Mouse (Mus musculus) heart, postnatal 10 days (tissue): Measurements from ENCODE around the gene Ndrg3. TPM values are rescaled to one million over a fixed set of nuclear protein-coding genes. Genes with fewer than 3 reads are reported as not detected.
A peak's percentile ranks its signal among the peaks of the same experiment; 100 is the strongest.
"Not testable (repeated sequence)": the region's sequence is repeated elsewhere in the genome, so short reads cannot be mapped to it uniquely, and the experiment has no call there.

ENCODE experiments used
- DNase-seq, 2 experiments: peaks; one replicate each; pipeline ENCODE4 v3.0.0; 2021
- intact Hi-C: fragments of 180-260 bp; cut with DNase I; formaldehyde crosslinking; loops from one replicate; pipeline ENCODE4 v1.15.1; 2025
- total RNA-seq, 2 experiments: library from RNA; stranded (reverse); gene quantifications; 2 replicates each; pipeline ENCODE4 v1.2.3; 2021

The Ndrg3 gene
- total RNA-seq, 2 experiments from 2014 or later = 25.9 to 26.5 TPM

DNA sequence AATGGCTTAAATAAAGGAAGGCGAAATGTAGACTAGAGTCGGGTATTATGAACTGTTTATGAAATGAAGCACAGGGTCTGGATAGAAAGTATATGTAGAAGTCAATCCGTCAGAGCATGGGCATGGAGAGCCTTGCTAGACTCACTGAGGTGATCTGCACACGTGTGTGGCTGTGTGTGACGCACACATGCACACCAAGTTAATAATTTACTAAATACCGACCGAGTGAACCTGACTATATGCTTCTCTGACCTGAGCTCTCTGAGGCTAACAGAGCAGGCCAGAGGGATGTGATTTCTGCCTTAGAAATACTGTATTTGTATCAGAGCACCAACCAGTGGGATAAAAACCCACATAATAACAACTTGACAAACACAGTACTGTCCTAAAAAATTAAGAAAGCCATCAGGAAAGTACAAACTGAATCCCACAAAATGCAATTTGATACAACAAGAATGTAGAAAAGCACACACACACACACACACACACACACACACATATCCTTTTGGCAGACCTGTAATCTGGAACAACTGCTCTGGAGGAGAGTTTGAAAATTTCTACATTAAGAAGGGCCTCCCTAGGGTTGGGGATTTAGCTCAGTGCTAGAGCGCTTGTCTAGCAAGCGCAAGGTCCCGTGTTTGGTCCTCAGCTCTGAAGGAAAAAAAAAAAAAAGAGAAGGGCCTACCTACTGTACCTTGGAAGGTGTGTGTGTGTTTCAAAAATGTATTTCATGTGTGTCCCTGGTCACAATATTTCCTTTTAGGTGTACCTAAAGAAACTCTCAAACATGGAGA is 40.4 kb downstream of the Ndrg3 start:
- intact Hi-C loops = no loop called here
- no peak for DNase-seq

DNA sequence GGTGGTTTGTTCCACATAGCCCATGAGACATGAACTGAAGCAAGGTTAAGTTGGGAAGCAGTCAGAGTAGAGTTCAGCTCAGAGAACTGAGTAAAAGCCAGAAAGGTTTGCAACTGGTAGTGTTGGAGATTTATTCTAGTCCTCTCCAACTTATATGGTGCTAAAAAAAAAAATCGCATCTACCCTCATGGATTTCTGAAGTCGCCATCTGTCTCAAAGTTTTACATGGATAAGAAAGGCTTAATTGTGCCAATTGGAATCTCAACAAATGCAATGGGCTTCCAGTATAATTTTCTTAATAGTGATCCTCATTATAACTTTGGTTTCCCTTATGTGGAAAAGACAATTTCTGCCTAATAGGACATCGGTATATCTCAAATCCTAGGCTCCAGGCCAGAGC is 41.0 kb downstream of the Ndrg3 start:
- intact Hi-C loops = no loop called here
- DNase-seq = no peak

DNA sequence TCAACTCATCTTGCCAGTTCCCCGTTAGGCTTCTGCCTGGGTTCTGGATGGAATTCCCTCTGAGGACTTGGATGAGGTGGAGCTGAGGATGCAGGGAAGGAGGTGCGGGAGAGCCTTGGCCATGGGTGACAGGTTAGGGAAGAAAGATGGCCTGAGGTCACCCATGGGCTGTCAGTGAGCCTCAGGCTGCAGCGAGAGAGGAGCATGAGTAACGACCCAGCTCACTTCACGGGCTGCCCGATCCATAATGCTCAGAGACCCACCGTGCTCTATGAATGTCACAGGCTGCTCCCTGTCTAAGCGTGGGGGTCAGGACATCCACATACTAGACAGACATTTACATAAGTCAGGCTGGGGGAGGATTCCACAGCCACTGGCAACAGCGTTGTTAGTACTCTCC is 50.3 kb downstream of the Ndrg3 start:
- intact Hi-C loops, DNase-seq: not testable (repeated sequence)

DNA sequence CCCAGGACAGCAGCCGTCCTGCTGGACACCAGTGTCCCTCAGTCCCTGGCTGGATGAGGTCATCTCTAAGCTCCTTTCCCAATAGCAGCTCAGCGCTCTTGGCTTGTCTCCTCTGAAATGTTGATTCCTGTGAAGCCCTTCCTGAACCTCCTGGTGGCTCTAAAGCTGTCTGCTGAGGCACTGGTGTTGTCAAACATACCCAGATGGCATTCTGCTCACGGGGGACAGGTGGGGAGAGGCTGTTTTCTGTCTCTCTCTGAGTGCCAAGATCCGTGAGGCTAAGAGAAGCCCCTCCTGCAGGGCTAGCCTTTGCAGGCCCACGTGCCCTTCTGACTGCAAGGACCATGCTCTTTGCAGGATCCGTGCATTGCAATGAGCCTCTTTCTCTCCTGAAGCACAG is 51.9 kb downstream of the Ndrg3 start:
- DNase-seq = peak in 1 of 2 experiments; percentile 15
- intact Hi-C loops = not testable (repeated sequence)

DNA sequence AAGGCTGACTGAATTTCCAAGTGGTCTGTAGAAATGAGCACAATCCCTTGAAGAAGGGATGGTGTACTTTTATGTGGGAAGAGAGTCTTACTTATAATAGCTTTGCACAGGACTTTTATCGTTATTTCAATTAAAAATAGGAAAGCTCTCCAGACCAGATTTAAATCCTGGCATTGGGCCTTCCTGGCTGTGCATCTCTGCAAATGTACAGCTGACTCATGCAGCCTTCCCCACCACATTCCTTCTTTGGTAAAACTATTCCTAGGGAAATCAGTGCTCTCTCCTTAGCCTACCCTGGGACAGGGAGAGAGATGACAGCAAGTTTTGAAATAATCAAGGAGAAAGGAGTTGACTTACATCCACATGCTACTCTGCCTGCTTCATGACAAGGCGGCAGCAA is 54.1 kb downstream of the Ndrg3 start:
- intact Hi-C loops = no loop called here
- no peak for DNase-seq

DNA sequence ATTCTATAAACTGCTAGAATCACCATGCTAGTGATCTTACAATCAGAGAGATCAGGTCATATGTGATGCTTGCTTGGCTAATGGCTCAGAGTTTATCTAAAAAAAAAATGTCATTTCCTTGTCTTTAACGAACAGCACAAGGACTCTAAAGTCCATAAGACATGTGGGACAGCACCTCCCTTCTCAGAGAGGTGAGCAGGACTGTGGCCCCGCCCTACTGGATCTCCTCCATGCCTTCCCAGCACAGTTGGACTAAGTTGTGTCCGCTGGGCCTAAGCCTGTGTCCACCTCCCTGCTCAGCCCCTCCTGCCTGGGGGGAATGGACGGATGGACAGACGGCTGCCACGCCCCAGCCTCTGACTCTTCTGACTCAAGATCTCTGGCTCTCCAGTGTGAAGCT is 56.9 kb downstream of the Ndrg3 start:
- no peak for DNase-seq
- intact Hi-C loops = no loop called here

DNA sequence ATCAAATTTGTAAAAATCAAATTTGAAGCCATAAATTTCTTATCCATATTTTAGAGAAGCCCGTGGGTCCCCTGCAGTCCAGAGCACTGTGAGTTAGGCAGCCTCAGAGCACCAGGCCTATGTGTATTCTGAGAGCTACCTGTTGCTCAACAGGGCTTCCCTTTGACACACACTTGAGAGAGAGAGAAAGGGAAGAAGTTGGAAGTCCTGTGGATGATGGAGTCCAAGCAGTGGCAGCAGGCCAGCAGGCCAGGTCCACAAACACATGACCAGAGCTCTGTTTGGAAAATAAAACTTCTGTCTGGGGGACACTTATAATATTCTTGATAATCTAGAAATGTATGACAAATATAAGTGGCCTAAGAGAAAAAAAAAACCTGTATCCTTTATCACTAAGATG is 58.4 kb downstream of the Ndrg3 start:
- DNase-seq = no peak
- intact Hi-C loops = no loop called here

DNA sequence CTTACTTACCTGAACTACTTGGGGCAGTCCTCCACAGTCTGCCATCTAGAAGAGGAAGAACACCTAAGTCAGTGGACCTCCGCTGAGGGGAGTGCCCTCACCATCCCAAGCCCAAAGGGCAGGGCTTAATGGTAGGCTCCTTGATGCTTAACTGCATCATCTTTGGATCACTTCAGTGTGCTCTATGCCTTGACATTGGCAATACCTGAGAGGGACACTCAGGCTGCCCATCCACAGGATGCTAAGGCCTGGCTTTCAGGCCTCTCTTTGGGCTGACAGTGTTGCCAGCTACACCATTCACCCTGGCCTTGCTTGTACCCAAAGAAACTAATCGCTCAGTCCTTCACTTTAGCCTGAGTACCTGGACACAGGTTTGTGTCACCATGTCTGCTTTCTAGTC is 60.4 kb downstream of the Ndrg3 start:
- DNase-seq = no peak
- intact Hi-C loops = no loop called here

DNA sequence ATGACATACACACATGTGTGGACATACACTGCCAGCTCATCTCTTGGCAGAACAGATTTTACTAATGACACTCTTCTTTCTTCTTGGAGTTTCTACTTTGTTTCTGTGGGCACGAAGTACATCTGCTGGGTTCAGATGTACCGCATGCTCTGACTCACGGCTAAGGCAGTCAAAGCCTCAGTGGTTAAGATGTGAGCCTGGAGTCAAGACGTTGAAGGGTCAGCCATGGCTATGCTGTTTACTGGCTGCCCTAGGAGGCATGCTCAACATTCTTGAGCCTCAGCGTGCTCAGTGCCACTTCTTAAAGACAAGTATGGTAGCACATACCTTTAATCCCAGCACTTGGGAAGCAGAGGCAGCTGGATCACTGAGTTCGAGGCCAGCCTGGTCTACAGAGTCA is 61.3 kb downstream of the Ndrg3 start:
- no peak for DNase-seq
- intact Hi-C loops = no loop called here

DNA sequence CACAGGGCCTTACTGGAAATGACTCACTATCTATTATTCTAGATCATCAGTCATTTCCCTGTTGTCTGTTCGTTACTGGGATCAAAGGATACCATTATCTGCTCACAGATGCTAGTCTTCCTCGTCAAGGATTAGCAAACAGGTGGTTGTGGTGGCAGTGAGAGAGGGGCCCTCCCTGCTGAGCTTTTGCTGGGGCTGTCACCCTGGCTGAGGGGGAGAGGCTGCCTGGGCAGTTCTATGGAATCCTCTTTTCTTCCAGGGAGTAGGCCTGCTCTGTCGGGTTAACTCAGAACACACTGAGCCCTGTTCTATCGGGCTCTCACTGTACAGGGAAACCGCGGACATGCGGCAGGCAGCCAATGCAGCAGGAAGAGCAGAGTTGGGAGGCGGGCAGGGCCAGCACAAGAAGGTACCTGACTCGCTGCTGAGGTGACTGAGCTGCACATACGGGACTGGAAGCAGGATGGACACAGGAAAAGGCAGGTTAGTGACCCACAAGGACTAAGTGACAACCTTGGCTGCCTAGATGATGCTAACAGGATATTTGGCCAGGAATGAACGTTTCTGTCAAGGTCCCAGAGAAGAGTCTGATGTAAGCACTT is 62.2 kb downstream of the Ndrg3 start:
- intact Hi-C loops = no loop called here
- DNase-seq = no peak

DNA sequence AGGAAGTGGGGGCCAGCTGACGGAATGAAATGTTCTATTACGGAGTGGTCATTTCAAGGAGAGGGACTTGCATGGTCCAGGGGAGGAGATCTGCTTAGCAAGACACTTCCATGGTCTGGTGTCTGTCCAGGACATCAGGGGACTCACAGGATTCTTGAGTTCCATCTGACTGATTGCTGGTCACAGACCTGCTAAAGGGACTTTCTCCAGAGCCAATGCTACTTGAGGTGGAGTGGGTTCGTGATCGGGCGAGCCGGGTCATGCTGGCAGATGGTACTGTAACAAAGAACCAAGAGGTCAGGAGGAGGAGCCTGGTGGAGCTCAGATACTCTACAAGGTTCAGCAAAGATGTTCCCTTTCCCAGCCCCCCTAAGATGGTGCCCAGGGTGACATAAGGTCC is 63.2 kb downstream of the Ndrg3 start:
- no peak for DNase-seq
- intact Hi-C loops = no loop called here

DNA sequence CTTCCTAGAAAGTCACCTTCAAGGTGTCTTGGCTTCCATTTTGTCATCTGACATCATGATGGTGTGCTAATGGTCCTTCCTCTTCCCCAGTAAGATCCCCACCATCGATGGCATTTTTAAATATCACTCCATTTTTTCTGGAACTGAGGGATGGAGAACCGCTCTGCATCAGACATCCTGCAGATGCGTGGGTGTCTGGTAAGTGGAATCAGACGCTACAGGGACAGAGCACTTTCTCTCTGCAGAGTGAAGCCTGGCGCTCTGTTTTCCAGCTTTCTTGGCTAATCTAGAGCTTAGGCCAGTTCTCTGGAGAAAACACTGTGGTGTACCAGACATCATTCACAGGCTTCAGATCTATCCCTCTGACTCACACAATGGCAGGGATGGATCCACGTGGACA is 64.2 kb downstream of the Ndrg3 start:
- DNase-seq = no peak
- intact Hi-C loops = no loop called here

DNA sequence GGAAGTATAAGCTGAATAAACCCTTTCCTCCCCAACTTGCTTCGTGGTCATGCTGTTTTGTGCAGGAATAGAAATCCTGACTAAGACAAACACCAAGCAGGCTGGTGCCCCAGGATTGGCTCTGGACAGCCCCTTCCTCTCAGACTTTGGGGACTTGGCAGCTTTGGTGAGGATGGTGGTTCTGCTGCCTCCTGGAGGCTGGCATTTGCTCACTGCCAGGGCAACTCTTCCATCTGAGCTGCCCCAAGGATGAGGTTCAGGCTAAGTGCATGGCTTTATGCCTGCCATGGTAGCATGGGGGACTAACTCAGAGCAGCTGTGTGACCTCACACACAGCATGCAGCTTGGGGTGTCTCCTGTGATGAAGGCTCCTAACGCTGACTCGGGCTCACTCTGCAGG is 66.2 kb downstream of the Ndrg3 start:
- intact Hi-C loops, DNase-seq: not testable (repeated sequence)

DNA sequence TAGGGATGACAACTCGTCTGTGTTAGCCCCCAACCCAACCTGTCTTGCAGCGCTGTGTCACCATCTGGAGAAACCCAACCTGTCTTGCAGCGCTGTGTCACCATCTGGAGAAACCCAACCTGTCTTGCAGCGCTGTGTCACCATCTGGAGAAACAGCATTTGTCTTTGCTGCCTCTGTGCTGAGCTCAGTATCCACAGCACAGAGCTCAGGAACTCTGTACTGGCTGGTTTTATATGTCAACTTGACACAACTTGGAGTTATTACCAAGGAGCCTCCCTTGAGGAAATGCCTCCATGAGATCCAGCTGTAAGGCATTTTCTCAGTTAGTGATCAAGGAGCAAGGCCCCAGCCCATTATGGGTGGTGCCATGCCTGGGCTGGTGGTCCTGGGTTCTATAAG is 66.8 kb downstream of the Ndrg3 start:
- DNase-seq, intact Hi-C loops: not testable (repeated sequence)

DNA sequence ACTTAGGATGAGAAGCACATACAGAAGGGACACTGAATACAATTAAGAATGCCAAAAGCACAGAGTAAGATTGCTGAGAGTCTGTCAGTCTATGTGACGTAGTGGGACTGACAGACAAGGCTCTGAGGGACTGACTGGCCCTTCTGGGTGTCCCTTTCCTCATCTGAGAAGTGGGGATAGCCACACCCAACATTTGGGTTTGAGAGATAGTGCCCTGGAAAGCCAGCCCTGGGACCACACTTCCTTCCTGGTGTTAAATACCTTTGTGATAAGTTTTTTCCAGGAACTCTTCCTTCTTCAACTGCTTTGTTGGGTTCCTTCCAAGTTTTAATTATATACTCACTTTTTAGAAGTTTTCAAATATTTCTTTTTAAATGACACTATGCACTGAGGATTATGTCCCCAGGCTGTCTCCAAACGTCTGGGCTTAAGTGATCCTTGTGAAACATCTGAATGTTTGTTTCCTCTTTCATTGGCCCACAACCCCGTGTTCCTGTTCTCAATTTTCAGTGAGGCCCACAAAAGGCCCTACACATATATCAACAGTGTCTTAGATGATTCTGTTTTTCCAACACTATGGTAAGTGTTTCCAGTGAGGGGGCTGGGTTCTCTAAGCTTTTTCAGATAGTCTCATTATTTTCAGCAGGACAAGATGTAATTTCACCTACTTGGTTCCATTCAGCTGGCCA is 67.5 kb downstream of the Ndrg3 start:
- DNase-seq = no peak
- intact Hi-C loops = no loop called here

DNA sequence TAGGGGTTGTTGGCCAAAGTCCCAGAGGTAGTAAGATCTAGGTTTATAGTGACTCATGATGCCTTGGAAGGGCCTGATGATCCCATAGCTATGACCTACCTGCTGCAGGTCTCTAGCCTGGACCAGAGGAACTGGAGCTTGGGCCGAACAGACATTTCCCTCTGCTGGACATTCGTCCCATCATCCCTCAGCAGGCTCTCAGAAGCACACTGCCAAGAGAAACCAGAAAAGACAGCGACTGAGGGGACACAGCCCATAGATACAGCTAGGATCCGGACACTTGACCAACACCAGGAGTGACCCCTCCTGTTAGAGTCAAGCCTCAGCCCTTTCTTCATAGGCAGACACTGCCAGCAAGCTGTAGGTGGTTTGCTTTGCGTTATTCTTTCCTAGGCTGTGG is 68.8 kb downstream of the Ndrg3 start:
- intact Hi-C loops = no loop called here
- no peak for DNase-seq

DNA sequence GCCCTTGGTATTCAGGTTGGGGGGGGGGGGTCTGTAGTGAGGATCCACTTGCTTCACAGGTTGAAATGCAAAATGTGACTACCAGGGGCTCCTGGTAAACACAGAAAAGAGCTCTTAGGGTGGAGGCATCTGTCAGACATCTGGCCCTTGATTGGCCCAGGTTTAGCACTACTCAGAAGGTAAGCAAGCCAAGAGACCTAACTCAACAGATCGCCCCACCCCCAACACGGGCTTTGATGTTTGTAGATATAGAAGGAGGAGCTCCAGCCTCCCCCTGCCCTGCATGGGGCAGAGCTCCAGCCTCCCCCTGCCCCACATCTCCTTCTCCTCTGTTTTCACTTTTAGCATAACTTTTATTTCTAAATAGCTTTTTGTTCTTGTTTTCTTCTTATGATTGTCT is 72.1 kb downstream of the Ndrg3 start:
- intact Hi-C loops = no loop called here
- DNase-seq = no peak

DNA sequence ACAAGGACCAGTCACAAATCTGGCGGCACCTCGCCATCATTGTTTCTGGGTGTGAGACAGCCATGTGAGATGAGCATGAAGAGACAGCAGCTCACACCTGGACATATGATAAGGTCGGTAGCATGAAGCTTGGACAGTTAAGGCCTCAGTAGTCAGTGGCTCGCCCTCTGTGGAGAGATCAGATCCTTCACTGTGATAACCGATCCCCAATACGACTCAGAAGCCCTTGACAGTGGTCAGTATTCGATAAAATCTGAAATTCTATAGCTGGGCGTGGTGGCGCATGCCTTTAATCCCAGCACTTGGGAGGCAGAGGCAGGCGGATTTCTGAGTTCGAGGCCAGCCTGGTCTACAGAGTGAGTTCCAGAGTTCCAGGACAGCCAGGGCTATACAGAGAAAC is 72.7 kb downstream of the Ndrg3 start:
- intact Hi-C loops = not testable (repeated sequence)

DNA sequence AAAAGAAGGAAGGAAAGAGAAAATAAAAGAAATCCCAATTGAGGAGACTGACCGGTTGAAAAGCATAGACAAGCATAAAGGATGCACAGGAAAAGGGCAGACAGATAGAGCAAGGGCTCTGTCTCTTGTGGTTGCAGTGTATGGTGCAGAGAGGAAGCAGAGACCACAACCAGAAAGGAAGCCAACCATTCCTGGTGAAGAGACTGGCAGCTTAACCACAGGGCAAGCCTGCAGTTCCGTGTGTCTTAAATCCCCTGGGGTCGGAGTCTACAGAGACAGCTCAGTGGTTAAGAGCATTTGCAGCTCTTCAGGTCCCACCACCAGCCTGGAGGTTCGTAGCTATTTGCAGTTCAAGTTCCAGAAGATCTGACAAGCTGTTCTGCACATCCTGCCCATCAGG is 73.3 kb downstream of the Ndrg3 start:
- DNase-seq = no peak
- intact Hi-C loops = no loop called here

More for the DNA sequence above, 72.7 kb downstream of the Ndrg3 start:
- DNase-seq = not testable (repeated sequence)

DNA sequence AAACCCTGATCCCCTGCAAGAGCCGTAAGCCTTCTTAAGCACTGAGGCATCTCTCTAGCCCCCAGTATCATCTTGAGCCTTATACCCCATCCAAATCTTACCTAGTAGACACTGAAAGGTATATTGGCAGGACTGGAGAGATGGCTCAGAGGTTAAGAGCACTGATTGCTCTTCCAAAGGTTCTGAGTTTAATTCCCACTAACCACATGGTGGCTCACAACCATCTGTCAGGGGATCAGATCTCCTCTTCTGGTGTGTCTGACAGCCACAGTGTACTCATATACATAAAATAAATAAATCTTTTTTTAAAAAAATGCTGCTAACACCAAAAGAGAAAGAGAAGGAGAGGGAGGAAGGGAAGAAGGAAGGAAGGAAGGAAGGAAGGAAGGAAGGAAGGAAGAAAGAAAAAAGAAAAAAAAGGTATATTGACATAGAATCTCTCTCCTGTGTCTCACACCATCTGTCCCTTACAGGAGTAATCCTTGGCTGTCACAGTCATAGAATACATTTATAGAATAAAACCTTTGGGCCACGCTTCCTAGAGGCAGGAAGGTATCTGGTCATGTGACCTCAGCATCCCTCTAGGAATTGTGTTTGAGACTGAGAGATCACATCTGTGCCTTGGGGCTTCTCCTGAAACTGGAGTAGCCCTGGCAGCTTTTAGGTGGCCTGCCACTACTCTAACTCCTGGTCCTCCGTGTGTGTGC is 75.3 kb downstream of the Ndrg3 start:
- intact Hi-C loops = no loop called here
- DNase-seq = no peak

DNA sequence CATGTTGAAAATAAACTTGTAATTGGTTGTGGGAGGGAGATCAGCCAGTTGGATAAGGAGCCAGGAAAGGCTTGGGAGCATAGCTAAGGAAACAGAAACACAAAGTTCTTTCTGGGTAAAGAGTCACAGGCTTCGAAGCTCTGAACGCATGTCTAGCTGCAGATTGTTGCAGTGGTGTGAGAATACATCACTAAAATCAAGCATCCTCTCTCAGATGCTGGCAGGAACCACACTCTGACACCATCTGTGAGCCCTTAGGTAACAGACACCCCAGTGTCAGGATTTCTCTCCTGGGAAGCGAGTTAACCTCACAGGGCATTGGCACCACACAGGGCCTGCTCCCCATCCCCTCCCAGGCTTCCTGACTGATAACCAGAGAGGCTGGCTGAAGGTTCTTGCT is 76.3 kb downstream of the Ndrg3 start:
- no peak for DNase-seq
- intact Hi-C loops = loop anchor here (1.0 kb wide), 1 partner anchor 33 kb away; no protein-coding TSS in a partner anchor
